Mouse (Mus musculus): Measurements from ENCODE around the gene Kcnmb4.

The Kcnmb4 gene

GRCm38 (mm10) chr10:116452771-116453170 is 20.9 kb downstream of the Kcnmb4 start:
- no peak for DNase-seq (ENCODE audit: low read depth, low spot score)

- DNase-seq (ENCODE audit: low read depth, low spot score): no peak
Observed at GRCm38 (mm10) chr10:116450621-116451020, 23.1 kb downstream of the Kcnmb4 start.

GRCm38 (mm10) chr10:116448166-116448565 is 25.5 kb downstream of the Kcnmb4 start:
- DNase-seq (ENCODE audit: low read depth, low spot score): no peak

GRCm38 (mm10) chr10:116447176-116447575 is 26.5 kb downstream of the Kcnmb4 start:
- no peak for DNase-seq (ENCODE audit: low read depth, low spot score)

- no peak for DNase-seq (ENCODE audit: low read depth, low spot score)
Observed at GRCm38 (mm10) chr10:116446040-116446439, 27.6 kb downstream of the Kcnmb4 start.

- DNase-seq (ENCODE audit: low read depth, low spot score): no peak
Observed at GRCm38 (mm10) chr10:116444826-116445225, 28.9 kb downstream of the Kcnmb4 start.

- DNase-seq (ENCODE audit: low read depth, low spot score): no peak
Observed at GRCm38 (mm10) chr10:116444371-116444770, 29.3 kb downstream of the Kcnmb4 start.

- no peak for DNase-seq (ENCODE audit: low read depth, low spot score)
Observed at GRCm38 (mm10) chr10:116440946-116441345, 32.7 kb downstream of the Kcnmb4 start.

GRCm38 (mm10) chr10:116440088-116440487 is 33.6 kb downstream of the Kcnmb4 start:
- DNase-seq (ENCODE audit: low read depth, low spot score): no peak

- no peak for DNase-seq (ENCODE audit: low read depth, low spot score)
Observed at GRCm38 (mm10) chr10:116435455-116435854, 38.2 kb downstream of the Kcnmb4 start.

GRCm38 (mm10) chr10:116432421-116432820 is 41.3 kb downstream of the Kcnmb4 start:
- DNase-seq (ENCODE audit: low read depth, low spot score): no peak

GRCm38 (mm10) chr10:116428026-116428780 is 45.5 kb downstream of the Kcnmb4 start:
- DNase-seq (ENCODE audit: low read depth, low spot score): no peak

- no peak for DNase-seq (ENCODE audit: low read depth, low spot score)
Observed at GRCm38 (mm10) chr10:116426176-116426575, 47.5 kb downstream of the Kcnmb4 start.

- DNase-seq (ENCODE audit: low read depth, low spot score): no peak
Observed at GRCm38 (mm10) chr10:116424921-116425320, 48.8 kb downstream of the Kcnmb4 start.

GRCm38 (mm10) chr10:116422551-116422950 is 51.1 kb downstream of the Kcnmb4 start:
- no peak for DNase-seq (ENCODE audit: low read depth, low spot score)

- no peak for DNase-seq (ENCODE audit: low read depth, low spot score)
Observed at GRCm38 (mm10) chr10:116420976-116421375, 52.7 kb downstream of the Kcnmb4 start.

- no peak for DNase-seq (ENCODE audit: low read depth, low spot score)
Observed at GRCm38 (mm10) chr10:116418121-116418726, 55.5 kb downstream of the Kcnmb4 start.

- DNase-seq (ENCODE audit: low read depth, low spot score): no peak
Observed at GRCm38 (mm10) chr10:116416726-116417125, 57.0 kb downstream of the Kcnmb4 start.

GRCm38 (mm10) chr10:116416142-116416541 is 57.5 kb downstream of the Kcnmb4 start:
- no peak for DNase-seq (ENCODE audit: low read depth, low spot score)

GRCm38 (mm10) chr10:116410826-116411225 is 62.9 kb downstream of the Kcnmb4 start:
- DNase-seq (ENCODE audit: low read depth, low spot score): no peak

- no peak for DNase-seq (ENCODE audit: low read depth, low spot score)
Observed at GRCm38 (mm10) chr10:116407684-116408359, 65.9 kb downstream of the Kcnmb4 start.

- no peak for DNase-seq (ENCODE audit: low read depth, low spot score)
Observed at GRCm38 (mm10) chr10:116405011-116405410, 68.7 kb downstream of the Kcnmb4 start.

GRCm38 (mm10) chr10:116403679-116404078 is 70.0 kb downstream of the Kcnmb4 start:
- DNase-seq (ENCODE audit: low read depth, low spot score): no peak

All from embryo, embryonic 11.5 days (tissue).